Mouse (Mus musculus) embryo, embryonic 11.5 days (tissue): ENCODE measurements around the gene Npc1l1.
"Not testable (repeated sequence)": the region's sequence is repeated elsewhere in the genome, so short reads cannot be mapped to it uniquely, and the experiment has no call there.

ENCODE experiments used
- DNase-seq: peaks from one replicate; pipeline ENCODE4 v3.0.0-alpha.2; 2012; ENCODE audit warnings: low read depth, low spot score

The Npc1l1 gene

GRCm38 (mm10) chr11:6230012-6230411 is at the start of gene Npc1l1:
Npc1l1 (minus strand) TSS chr11:6230143.
- no peak for DNase-seq

- DNase-seq: no peak
These were observed 46.5 kb upstream of the Npc1l1 start for GRCm38 (mm10) chr11:6276466-6276865.

DNA sequence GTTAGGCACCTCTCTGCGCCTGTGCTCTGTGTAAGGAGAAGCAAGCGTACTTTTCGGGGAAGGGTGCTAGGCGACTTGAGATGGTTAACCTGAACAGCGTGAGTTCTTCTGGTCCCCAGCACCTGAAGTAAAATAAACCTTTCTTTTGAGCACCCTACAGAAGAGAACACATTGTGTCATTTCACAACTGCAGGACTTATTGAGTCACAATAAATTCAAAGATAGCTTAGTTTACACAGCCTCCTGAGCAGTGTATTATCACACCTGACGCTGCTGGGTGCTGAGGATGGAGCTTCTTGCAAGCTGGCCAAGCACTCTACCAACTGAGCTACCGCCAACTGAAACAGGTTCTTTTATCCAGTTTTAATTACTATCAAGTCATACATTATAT is 45.1 kb upstream of the Npc1l1 start:
- DNase-seq: no peak

DNA sequence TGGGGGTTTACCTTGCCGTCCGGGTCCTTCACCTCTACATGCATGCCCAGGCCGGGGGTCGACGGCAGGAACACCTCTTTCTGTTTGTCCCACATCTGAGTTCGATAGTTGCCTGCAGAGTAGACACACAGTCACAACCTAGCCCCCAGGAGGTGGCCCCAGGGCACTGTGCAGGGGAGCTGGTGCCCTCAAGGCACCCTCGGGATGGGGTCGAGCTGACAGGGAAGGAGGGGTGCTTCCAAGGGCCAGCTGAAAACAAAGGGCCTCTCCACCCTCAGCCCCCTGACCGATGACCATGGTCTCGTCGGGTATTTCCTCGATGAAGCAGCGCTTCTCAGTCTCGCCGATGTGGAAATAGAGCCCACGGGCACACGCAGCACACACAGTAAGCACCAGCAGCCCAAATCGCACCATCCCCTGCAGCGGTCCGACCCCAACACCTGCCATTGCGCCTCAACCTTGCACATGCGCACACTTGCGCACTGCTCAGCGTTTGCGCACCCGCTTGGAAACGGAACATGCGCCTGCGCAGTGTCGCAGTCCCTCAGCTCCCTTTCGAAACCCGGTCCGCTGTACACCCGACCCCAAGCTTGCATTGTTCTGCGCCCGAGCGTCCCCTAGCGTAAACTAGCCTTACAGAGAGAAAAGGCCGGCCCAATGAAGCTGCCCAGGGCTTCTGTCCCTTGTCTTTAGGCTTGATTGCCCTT is 44.6 kb upstream of the Npc1l1 start, which contains the start of gene Tmed4:
Tmed4 (minus strand) TSS at position 484 of the 707 bp plus-strand sequence.
- peak; percentile 98 for DNase-seq

GRCm38 (mm10) chr11:6273607-6274006 is 43.7 kb upstream of the Npc1l1 start:
- no peak for DNase-seq

- peak; percentile 88 for DNase-seq
These were observed 37.6 kb upstream of the Npc1l1 start, which contains the start of gene Ddx56 for GRCm38 (mm10) chr11:6267320-6268254. Ddx56 (minus strand) TSS chr11:6267772.

DNA sequence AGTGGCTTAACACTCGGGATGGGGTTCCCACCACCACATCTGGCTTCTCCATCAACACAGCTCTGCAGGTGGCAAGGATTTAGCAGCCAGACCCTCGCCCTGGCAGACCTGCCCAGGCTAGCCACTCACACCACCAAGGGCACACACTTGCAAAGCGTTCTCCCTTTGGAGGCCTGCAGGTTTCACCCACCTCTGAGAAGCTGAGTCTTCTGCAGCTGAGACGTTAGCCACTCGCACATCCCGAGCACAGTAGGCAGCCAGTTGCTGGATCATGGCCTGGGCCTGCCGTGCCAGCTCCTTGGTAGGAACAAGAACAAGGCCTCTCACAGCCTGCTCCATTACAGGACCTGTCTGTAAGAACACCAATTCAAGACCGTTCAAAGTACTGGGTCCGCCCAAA is 36.7 kb upstream of the Npc1l1 start:
- DNase-seq: no peak

DNA sequence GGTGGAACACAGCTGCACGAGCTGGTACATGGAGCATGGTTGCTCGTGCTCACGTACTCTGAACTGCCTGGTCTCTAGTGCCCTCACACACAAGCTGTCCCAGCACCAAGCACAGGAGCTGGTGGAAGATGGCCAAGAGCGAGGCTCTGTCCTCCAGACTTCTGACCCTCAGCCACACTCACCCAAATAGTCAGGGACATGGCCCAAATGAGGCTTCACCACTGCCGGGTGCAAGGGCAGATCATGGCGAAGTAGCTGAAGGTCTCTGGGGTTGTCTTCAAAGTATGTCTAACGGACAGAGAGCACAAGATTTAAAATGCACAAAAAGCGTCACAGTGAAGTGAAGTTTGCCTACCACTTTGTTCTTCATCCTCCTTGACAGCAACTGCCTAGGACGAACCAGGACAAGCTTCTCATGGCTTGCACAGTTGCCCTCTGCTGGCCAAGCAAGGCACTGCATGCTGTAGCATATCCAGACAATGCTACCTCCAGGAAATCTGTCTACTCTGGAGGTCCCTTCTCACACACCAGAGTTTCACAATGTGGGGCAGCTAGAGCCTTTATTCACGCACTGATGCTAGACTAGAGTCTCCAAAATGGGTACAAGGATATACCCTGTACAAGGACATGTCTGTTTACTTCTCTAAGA is 31.6 kb upstream of the Npc1l1 start:
- DNase-seq: peak; percentile 55

DNA sequence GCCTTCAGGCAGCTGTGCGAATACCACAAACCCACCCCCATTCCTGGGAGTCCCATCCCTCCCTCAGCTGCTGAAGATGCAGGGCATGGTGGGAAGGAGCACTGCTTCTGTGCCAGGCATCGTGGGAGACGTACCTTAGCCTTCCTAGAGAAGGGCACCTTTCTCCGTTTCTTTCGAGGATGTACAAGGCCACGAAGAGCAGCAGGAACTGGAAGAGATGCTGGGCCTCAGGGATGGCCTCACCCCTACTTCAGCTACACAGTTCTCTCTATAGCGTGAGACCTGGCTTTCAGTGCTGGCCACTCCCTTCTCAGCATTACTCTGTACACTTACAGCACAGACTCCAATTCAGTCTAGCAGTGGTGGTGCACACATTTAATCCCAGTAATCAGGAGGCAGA is 29.5 kb upstream of the Npc1l1 start:
- DNase-seq: no peak

DNA sequence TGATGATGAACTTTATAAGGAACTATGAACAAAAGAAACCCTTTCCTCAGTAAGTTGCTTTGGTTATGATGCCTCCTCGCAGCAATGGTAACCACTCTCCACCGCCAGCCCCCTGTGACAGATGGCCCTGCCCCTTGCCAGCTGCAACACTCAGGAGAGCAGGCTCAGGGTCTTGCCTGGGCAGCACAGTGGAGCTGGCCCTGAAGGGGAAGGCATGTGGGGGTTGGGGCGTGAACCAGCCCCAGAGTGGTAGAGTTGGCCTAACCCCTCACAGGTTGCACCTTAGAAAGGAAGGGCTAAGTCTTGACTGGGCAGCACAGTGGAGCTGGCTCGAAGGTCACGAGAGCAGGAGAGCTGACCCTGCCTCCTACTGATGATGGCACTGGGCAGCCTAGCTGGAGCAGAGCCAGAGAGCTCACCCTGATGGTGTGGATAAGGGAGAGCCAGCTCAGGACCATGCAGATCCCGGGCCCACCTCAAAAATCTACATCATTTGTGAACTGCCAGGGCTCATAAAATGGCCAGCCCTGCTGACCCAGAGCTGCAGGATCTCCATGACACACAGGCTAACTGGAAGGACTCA is 26.6 kb upstream of the Npc1l1 start:
- no peak for DNase-seq

GRCm38 (mm10) chr11:6254602-6255001 is 24.7 kb upstream of the Npc1l1 start:
- DNase-seq: not testable (repeated sequence)

DNA sequence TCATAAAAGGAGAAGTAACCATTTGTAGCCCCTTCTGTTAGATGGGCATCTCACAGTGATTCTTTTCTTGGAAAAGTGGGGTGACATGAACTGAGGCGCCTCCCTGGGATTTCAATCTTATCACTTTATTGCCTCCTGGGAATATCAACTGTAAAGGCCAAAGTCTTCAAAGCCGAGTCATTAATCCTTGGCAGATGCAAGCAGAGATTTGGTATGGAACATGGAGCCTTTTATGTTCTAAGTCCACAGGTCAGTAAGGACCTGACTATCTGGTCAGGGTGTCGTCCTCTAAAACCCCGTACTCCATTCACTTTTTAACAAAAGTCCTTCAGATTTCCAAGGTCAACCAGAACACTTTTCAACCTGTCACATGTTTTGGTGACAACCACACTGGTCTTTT is 22.9 kb upstream of the Npc1l1 start:
- DNase-seq: no peak

GRCm38 (mm10) chr11:6252248-6252647 is 22.3 kb upstream of the Npc1l1 start:
- no peak for DNase-seq

GRCm38 (mm10) chr11:6244707-6245106 is 14.8 kb upstream of the Npc1l1 start:
- no peak for DNase-seq

- DNase-seq: no peak
These were observed 3.1 kb upstream of the Npc1l1 start for GRCm38 (mm10) chr11:6233025-6233424.

GRCm38 (mm10) chr11:6224541-6225229 is 5.3 kb downstream of the Npc1l1 start:
- DNase-seq: no peak

DNA sequence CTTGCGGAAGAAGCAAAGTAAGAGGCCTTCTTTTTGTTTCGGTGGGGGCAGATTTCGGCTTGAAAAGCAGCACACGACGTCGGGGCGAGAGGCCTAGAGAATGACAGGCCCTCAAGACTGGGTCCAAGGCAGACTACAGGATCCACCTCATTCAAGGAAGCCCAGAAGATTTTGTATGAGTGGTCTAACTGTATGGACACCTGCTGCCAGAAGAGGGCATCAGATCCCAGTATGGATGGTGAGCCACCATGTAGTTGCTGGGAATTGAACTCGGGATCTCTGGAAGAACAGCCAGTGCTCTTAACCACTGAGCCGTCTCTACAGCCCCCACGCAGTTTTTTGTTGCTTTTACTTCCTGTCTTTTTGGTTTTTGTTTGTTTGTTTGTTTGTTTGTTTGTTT is 7.8 kb downstream of the Npc1l1 start:
- no peak for DNase-seq

DNA sequence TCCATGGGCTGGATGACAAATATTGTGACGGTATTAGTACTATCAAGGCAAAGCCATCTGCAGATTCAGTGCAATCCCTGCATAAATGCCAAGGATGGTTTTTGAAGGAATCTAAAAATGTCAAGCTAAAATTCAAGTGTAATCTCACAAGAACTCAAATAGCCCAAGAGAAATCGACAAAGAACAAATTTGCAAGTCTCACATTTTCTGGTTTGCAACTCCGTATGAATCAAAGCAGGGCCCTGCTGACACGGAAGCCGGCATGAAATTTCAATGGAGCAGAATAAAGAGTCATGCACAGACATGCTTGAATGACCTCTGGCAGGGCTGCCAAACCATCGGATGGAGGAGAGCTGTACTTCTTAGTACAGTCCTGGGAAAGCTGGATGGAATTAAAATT is 10.0 kb downstream of the Npc1l1 start:
- no peak for DNase-seq

GRCm38 (mm10) chr11:6218189-6218896 is 11.6 kb downstream of the Npc1l1 start:
- DNase-seq: no peak

DNA sequence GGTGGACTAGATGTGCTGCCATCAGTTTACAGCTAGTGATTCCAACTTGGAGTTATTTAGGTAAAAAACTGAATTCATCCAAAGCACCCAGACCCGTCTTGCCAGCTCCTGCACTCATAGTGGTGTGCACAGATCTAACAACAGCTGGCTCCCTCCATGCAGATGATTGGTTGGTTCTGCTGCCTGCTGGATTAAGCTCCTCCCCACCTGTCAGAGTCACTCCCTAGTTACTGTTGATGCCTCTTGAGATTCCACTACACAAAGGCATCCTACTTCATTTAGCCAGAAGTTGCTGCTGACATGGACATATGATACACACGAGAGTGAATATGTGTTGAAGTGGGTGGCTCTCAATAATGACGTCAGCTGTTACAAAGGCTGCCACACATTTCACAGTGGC is 13.1 kb downstream of the Npc1l1 start:
- no peak for DNase-seq

DNA sequence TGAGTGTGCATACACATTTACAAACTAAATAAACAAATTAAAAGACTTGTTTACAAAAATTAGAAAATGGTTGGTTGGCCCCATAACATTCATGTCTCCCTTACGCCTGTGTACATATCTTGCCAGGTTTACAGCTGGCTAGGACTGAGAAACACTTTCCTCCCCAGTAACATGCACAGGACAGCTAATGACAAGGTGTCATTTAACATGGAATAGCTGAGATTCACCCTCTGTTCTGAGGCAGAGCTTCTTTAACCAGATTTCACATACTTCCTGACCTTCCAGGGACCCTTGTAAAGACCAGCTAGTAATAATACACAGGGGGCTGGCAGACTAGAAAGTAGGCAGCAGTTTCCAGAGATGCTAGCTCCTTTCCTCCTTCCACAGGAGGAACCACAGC is 21.8 kb downstream of the Npc1l1 start:
- no peak for DNase-seq
